Mouse (Mus musculus) neural tube, embryonic 14.5 days (tissue): ENCODE data around the gene Vmn2r83. TPM values are rescaled to one million over a fixed set of nuclear protein-coding genes. Genes with fewer than 3 reads are reported as not detected.
A peak's percentile ranks its signal among the peaks of the same experiment; 100 is the strongest.

ENCODE experiments used
- ATAC-seq: fragments of 200-750 bp; cut with Nextera tagmentation; 2 replicates; pipeline ENCODE4 v1.8.0; 2017; ENCODE audit warnings: low read depth, mild to moderate bottlenecking, moderate TSS enrichment, moderate library complexity
- H3K27ac ChIP-seq: fragments of 300-500 bp; sonication (generic); 2 replicates; pipeline ENCODE4 v1.5.1; 2014; ENCODE audit warnings: low read depth, mild to moderate bottlenecking, control low read depth, low read length, moderate library complexity, mixed read lengths
- H3K27me3 ChIP-seq: fragments of 300-500 bp; sonication (generic); 2 replicates; pipeline ENCODE4 v1.6.1; 2014; ENCODE audit warnings: low read length; ENCODE audit not compliant: control insufficient read depth, insufficient read depth
- H3K36me3 ChIP-seq: fragments of 300-500 bp; sonication (generic); 2 replicates; pipeline ENCODE4 v1.6.1; 2014; ENCODE audit warnings: low read length, mixed read lengths; ENCODE audit not compliant: control insufficient read depth, insufficient read depth
- H3K4me1 ChIP-seq: fragments of 300-500 bp; sonication (generic); 2 replicates; pipeline ENCODE4 v1.6.1; 2014; ENCODE audit warnings: low read length; ENCODE audit not compliant: control insufficient read depth, insufficient read depth
- H3K4me2 ChIP-seq: fragments of 300-500 bp; sonication (generic); 2 replicates; pipeline ENCODE4 v1.6.1; 2014; ENCODE audit warnings: mild to moderate bottlenecking, low read depth, low read length, control low read depth
- H3K4me3 ChIP-seq: fragments of 300-500 bp; sonication (generic); 2 replicates; pipeline ENCODE4 v1.5.1; 2014; ENCODE audit warnings: low read depth, low read length, control low read depth, mixed read lengths
- H3K9ac ChIP-seq: fragments of 300-500 bp; sonication (generic); replicated peaks from 2 replicates; pipeline ENCODE4 v1.6.1; 2014; ENCODE audit warnings: low read depth, mild to moderate bottlenecking, control low read depth, low read length, mixed read lengths
- H3K9me3 ChIP-seq: fragments of 300-500 bp; sonication (generic); 2 replicates; pipeline ENCODE4 v1.6.1; 2016; ENCODE audit warnings: low read length; ENCODE audit not compliant: control insufficient read depth
- WGBS: fragments of 180-500 bp; shearing (Covaris S2); extraction: QIAGEN DNeasy Blood & Tissue Kit; methylation state at CpG from one replicate; pipeline ENCODE4 v1.1.7; 2014; 5-methylcytosine and 5-hydroxymethylcytosine counted together
- polyA plus RNA-seq: library from polyadenylated mRNA; unstranded; fragments of >200 nt; fragmentation: Nextera tagmentation; extraction: Ambion mirVana; gene quantifications from 2 replicates; pipeline ENCODE4 v1.2.1, GENCODE M21; 2014

The Vmn2r83 gene
- polyA plus RNA-seq, 1 experiment from 2014 or later: not detected

DNA sequence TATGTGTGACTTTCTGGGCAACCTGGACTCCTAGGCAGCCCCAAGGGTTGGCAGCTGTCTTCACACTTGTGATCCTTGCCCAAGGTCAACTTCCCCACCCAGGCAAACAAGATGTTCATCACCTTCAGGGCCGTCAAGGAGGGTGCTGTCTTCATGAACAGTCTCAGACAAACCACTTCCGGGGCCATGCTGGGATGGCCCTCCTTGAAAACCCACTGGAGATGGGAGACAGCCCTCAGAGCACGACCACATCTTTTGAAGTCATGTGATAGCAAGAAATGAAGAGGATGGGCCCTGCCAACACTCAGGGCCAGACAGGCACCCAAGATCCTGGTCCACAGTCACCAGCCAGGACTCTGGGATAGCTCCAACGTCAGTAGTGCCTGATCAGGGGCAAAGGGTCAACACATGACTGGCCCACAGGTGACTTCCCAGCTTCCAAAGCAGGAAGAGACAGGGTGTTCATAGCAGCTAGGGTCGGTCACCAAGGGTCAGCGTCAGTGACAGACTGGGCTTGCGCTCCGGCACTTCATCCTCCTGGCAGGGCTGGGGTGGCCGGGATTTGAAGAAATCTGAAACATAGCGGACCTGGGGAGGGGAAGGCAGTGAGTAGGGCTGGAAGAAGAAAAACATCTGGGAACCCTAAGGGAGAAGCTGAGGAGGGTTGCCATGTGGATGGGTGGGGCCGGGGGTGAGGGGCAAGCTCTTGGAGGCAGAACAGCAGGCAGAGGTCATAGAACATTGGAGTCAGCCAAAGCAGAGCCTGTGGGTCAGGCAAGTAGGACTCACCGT lies 58.3 kb downstream of the Vmn2r83 start:
- Histone ChIP-seq H3K27me3 (no peaks in the 10 kb centered on the region), H3K4me2 (no peak overlapping the region), H3K27ac (no peak overlapping the region), H3K9ac (no peak overlapping the region), H3K9me3 (no peaks in the 10 kb centered on the region), H3K4me1 (no peaks in the 10 kb centered on the region), H3K36me3 (no peaks in the 10 kb centered on the region), H3K4me3 (no peak overlapping the region)
- 92% methylated on average over 12 of the region's 12 CpGs for WGBS
- ATAC-seq: no peak

GRCm38 (mm10) chr10:79527453-79527845 lies 58.9 kb downstream of the Vmn2r83 start:
- Histone ChIP-seq H3K36me3 (no peaks in the 10 kb centered on the region), H3K27ac (no peak overlapping the region), H3K4me1 (no peaks in the 10 kb centered on the region), H3K4me3 (no peak overlapping the region), H3K9ac (no peak overlapping the region), H3K4me2 (no peak overlapping the region), H3K9me3 (no peaks in the 10 kb centered on the region), H3K27me3 (no peaks in the 10 kb centered on the region)
- WGBS: 92% methylated on average over 6 of the region's 6 CpGs
- ATAC-seq: no peak

- 86% methylated on average over 3 of the region's 3 CpGs for WGBS
- Histone ChIP-seq H3K27me3 (no peaks in the 10 kb centered on the region), H3K27ac (no peak overlapping the region), H3K4me3 (no peak overlapping the region), H3K36me3 (no peaks in the 10 kb centered on the region), H3K4me2 (no peak overlapping the region), H3K4me1 (no peaks in the 10 kb centered on the region), H3K9me3 (no peaks in the 10 kb centered on the region), H3K9ac (no peak overlapping the region)
- no peak for ATAC-seq
Measured at GRCm38 (mm10) chr10:79528081-79528480, 59.5 kb downstream of the Vmn2r83 start.

GRCm38 (mm10) chr10:79530241-79530640 lies 61.7 kb downstream of the Vmn2r83 start:
- 73% methylated on average over 8 of the region's 8 CpGs for WGBS
- no peak overlapping the region for H3K4me3 ChIP-seq
- 0 out of 2 replicates have a peak, but pooled peaks cover 3% of the 10 kb centered on the region for H3K4me1 ChIP-seq
- no peak for ATAC-seq
- no peaks in the 10 kb centered on the region for H3K36me3 ChIP-seq
- no peak overlapping the region for H3K27ac ChIP-seq
- H3K9ac ChIP-seq: no peak overlapping the region
- H3K4me2 ChIP-seq: no peak overlapping the region
- no peaks in the 10 kb centered on the region for H3K27me3 ChIP-seq
- no peaks in the 10 kb centered on the region for H3K9me3 ChIP-seq

DNA sequence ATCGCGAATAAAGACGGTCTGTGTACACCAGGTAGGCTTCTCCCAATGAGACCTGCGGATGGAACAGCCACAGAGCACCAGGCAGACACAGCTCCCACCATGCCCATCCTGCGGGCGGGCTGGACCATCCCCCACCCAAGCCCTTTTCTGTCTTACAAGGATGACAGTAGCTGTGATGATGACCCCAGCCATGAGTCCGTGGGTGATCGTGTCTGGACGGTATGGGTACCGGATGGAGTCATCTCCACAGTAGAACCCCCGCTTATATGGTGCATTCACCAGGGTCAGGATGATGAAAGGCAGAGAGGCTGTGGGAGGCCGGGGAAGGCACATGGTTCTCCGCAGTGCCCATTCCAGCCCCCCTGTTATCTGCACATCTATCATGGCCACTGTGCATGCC lies 62.2 kb downstream of the Vmn2r83 start:
- Histone ChIP-seq H3K4me3 (no peak overlapping the region), H3K27me3 (no peaks in the 10 kb centered on the region), H3K9ac (no peak overlapping the region), H3K27ac (no peak overlapping the region), H3K4me1 (0 out of 2 replicates have a peak, but pooled peaks cover 3% of the 10 kb centered on the region), H3K9me3 (no peaks in the 10 kb centered on the region), H3K36me3 (no peaks in the 10 kb centered on the region), H3K4me2 (no peak overlapping the region)
- ATAC-seq: no peak
- 94% methylated on average over 13 of the region's 13 CpGs for WGBS

GRCm38 (mm10) chr10:79531593-79531992 lies 63.1 kb downstream of the Vmn2r83 start:
- H3K36me3 ChIP-seq: no peaks in the 10 kb centered on the region
- H3K9ac ChIP-seq: no peak overlapping the region
- WGBS: 90% methylated on average over 3 of the region's 3 CpGs
- no peak for ATAC-seq
- 0 out of 2 replicates have a peak, but pooled peaks cover 3% of the 10 kb centered on the region for H3K4me1 ChIP-seq
- no peak overlapping the region for H3K4me2 ChIP-seq
- H3K27me3 ChIP-seq: no peaks in the 10 kb centered on the region
- H3K4me3 ChIP-seq: no peak overlapping the region
- no peaks in the 10 kb centered on the region for H3K9me3 ChIP-seq
- no peak overlapping the region for H3K27ac ChIP-seq

- Histone ChIP-seq H3K36me3 (no peaks in the 10 kb centered on the region), H3K4me2 (peak overlapping the region; percentile 92), H3K9me3 (no peaks in the 10 kb centered on the region), H3K9ac (peak overlapping the region; percentile 61; the same call in 1 of the 2 replicates), H3K4me3 (peak overlapping the region; percentile 49), H3K27me3 (no peaks in the 10 kb centered on the region), H3K27ac (no peak overlapping the region), H3K4me1 (0 out of 2 replicates have a peak, but pooled peaks cover 3% of the 10 kb centered on the region)
- WGBS: 40% methylated on average over 3 of the region's 3 CpGs
- peak; percentile 33; the same call in 1 of the 2 replicates for ATAC-seq
Measured at GRCm38 (mm10) chr10:79532678-79533077, 64.1 kb downstream of the Vmn2r83 start.

DNA sequence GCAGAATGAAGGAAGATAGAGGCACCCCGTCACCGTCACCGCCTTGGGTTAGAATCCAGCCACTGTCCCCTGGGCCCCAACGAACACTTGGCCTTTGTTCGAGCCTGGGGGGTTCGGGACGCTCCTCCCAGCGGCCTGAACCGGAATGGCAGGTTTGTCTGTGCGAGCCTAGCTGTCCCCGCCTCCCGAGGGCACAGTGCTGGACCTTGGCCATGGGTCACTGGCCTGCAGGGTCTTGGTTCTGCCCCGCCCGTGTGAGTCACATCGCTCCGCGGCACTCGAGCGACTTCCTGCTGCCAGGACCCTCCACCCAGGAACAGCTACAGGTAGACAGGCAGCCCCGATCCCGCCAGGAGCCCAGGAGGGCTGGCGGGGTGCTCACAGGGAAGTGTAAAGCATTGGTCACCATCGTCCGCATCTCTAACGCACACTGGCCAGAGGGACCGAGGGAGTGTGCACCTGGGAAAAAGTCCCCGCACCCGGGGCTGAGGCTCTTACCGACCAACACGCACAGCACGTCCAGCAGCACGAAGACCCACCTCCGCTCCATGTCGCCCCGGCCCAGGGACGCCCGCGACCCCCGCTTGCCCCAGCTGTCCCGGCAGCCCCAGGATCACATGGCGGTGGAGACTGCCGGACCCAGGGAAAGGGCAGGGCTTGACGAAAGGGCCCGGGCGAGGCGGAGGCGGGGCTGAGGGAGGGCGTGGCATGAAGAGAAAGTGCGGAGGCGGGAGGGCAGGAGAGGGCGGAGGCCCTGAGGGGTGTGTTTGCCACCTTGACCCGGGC lies 64.8 kb downstream of the Vmn2r83 start, which contains the start of gene Plpp2:
Gene Plpp2, minus strand, starts transcription at position 671 of the 786 bp plus-strand sequence.
- Histone ChIP-seq H3K9ac (peak within 1 kb of the TSS; percentile 61), H3K4me3 (peak within 1 kb of the TSS; percentile 49), H3K27me3 (no peaks in the 10 kb centered on the region), H3K27ac (no peak within 1 kb of the TSS), H3K4me1 (0 out of 2 replicates have a peak, but pooled peaks cover 3% of the 10 kb centered on the region), H3K9me3 (no peaks in the 10 kb centered on the region), H3K4me2 (peak within 1 kb of the TSS; percentile 92), H3K36me3 (peaks cover 2% of the 10 kb centered on the region; the same call in 1 of the 2 replicates)
- under 1% methylated on average over 51 of the region's 52 CpGs for WGBS
- ATAC-seq: peak; percentile 61

- WGBS: 85% methylated on average over 2 of the region's 2 CpGs
- no peaks in the 10 kb centered on the region for H3K9me3 ChIP-seq
- no peak overlapping the region for H3K4me3 ChIP-seq
- 0 out of 2 replicates have a peak, but pooled peaks cover 3% of the 10 kb centered on the region for H3K4me1 ChIP-seq
- H3K27ac ChIP-seq: no peak overlapping the region
- peaks cover 12% of the 10 kb centered on the region; the same call in 1 of the 2 replicates for H3K36me3 ChIP-seq
- H3K9ac ChIP-seq: no peak overlapping the region
- H3K4me2 ChIP-seq: no peak overlapping the region
- no peaks in the 10 kb centered on the region for H3K27me3 ChIP-seq
- ATAC-seq: no peak
Measured at GRCm38 (mm10) chr10:79534426-79534825, 65.9 kb downstream of the Vmn2r83 start.
